Mouse (Mus musculus): ENCODE results near the gene Klhl36. TPM values are rescaled to one million over a fixed set of nuclear protein-coding genes. Genes with fewer than 3 reads are reported as not detected.

Klhl36 gene
- polyA plus RNA-seq, 1 experiment from 2014 or later = 12.2 TPM

GRCm38 (mm10) chr8:119897069-119897468, 35.0 kb downstream of the Klhl36 start:
- 81% methylated on average over 4 of the region's 4 CpGs for WGBS
- 0 out of 2 replicates have a peak, but pooled peaks cover 4% of the 10 kb centered on the region for H3K4me1 ChIP-seq

DNA sequence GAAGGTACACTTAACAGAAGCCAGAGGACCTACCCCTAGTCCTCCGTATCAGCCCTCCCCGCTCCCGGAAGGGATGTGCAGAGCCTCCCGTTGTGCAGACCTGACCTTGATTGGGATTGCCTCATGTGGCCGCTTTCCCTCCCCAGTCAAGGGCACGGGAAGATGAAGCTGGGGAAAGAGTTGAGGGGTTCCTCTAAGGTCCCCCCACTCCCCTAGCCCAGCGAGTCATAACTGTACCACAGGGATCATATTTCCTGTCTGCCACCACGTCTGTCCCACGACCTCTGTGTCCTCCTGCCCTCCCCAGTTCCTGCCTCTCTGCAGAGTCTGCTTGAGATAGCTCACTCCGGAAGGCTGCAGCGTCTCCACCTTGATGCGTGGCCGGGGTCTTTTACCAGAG, 35.9 kb downstream of the Klhl36 start:
- 23% methylated on average over 13 of the region's 13 CpGs for WGBS
- Histone ChIP-seq H3K9ac (no peak overlapping the region), H3K27ac (no peak overlapping the region), H3K4me1 (0 out of 2 replicates have a peak, but pooled peaks cover 4% of the 10 kb centered on the region), H3K4me3 (no peak overlapping the region), H3K36me3 (no peaks in the 10 kb centered on the region), H3K4me2 (replicated peaks) (no peak overlapping the region), H3K9me3 (replicated peaks) (no peaks in the 10 kb centered on the region), H3K27me3 (peaks cover 28% of the 10 kb centered on the region)
- no peak for ATAC-seq (ENCODE audit: low FRiP score)

More at GRCm38 (mm10) chr8:119897069-119897468, 35.0 kb downstream of the Klhl36 start:
- H3K9ac ChIP-seq = no peak overlapping the region
- H3K27me3 ChIP-seq = peaks cover 28% of the 10 kb centered on the region
- no peak overlapping the region for H3K4me3 ChIP-seq
- no peak overlapping the region for H3K27ac ChIP-seq
- H3K9me3 ChIP-seq (replicated peaks) = no peaks in the 10 kb centered on the region
- no peak overlapping the region for H3K4me2 ChIP-seq (replicated peaks)
- ATAC-seq (ENCODE audit: low FRiP score) = no peak
- no peaks in the 10 kb centered on the region for H3K36me3 ChIP-seq

DNA sequence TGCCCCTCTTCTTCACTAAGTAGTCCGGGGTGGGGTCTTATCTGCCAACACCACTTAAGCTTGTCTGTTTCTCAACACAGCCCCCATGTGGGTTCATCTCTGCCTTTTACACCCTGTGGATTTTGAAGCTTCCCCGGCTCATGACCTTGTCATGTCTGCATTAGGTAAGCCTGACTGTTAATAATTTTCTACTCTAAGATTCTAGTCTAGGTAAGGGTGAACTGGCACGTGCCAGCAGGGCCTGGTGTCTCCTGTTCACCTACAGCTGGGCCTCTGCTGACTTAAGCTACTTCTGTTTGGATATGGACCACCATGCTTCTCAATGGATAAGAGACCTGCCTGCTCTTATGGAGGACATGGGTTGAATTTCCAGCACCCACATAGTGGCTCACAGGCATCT, 39.3 kb downstream of the Klhl36 start:
- Histone ChIP-seq H3K36me3 (no peaks in the 10 kb centered on the region), H3K9me3 (replicated peaks) (no peaks in the 10 kb centered on the region), H3K4me3 (no peak overlapping the region), H3K27ac (no peak overlapping the region), H3K27me3 (peaks cover 28% of the 10 kb centered on the region), H3K4me2 (replicated peaks) (no peak overlapping the region), H3K9ac (no peak overlapping the region), H3K4me1 (0 out of 2 replicates have a peak, but pooled peaks cover 7% of the 10 kb centered on the region)
- no peak for ATAC-seq (ENCODE audit: low FRiP score)
- WGBS = 85% methylated on average over 3 of the region's 3 CpGs

GRCm38 (mm10) chr8:119901952-119902351, 39.9 kb downstream of the Klhl36 start:
- Histone ChIP-seq H3K4me1 (0 out of 2 replicates have a peak, but pooled peaks cover 7% of the 10 kb centered on the region), H3K9ac (no peak overlapping the region), H3K4me2 (replicated peaks) (no peak overlapping the region), H3K27me3 (peaks cover 26% of the 10 kb centered on the region), H3K27ac (no peak overlapping the region), H3K36me3 (no peaks in the 10 kb centered on the region), H3K9me3 (replicated peaks) (no peaks in the 10 kb centered on the region), H3K4me3 (no peak overlapping the region)
- no peak for ATAC-seq (ENCODE audit: low FRiP score)
- 78% methylated on average over 8 of the region's 8 CpGs for WGBS

DNA sequence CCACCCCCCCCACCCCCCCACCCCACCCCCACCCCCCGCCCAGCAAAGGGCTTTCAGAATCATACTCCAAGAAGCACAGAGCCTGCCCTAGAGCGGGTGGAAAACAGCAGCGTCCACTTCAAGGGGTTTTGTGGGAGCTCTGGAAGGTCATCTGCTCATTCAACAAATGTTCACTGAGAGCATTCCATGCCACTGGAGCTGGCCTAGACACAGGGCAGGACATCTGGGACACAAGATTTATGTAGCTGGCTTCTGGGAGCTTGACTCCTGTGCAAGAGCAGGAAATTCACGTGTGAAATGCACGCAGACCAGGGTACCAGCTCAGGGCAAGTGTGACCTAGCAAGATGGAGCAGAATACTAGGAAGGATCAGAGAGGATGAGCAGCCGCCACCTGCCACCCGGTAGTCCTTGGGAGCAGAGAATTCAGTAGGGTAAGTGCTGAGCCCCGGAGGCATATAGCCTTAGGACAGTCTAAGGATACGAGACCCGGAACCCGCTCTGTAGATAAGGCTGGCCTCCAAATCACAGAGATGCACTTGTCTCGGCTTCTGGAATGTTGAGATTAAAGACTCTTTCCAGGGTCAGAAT, 42.4 kb downstream of the Klhl36 start:
- no peak for ATAC-seq (ENCODE audit: low FRiP score)

GRCm38 (mm10) chr8:119909944-119910546, 48.0 kb downstream of the Klhl36 start, which contains the start of gene Usp10:
TSS of gene Usp10 (plus strand) at chr8:119910360.
- Histone ChIP-seq H3K4me3 (peak within 1 kb of the TSS; percentile 75), H3K9me3 (replicated peaks) (no peaks in the 10 kb centered on the region), H3K27me3 (no peaks in the 10 kb centered on the region), H3K36me3 (no peaks in the 10 kb centered on the region), H3K4me2 (replicated peaks) (peak within 1 kb of the TSS; percentile 80), H3K9ac (peak within 1 kb of the TSS; percentile 84), H3K4me1 (peaks cover 32% of the 10 kb centered on the region), H3K27ac (peak within 1 kb of the TSS; percentile 95)
- WGBS = 26% methylated on average over 13 of the region's 13 CpGs
- peak; percentile 18; the same call in 1 of the 2 replicates for ATAC-seq (ENCODE audit: low FRiP score)

More for the DNA sequence above, 42.4 kb downstream of the Klhl36 start:
- 0 out of 2 replicates have a peak, but pooled peaks cover 3% of the 10 kb centered on the region for H3K4me1 ChIP-seq
- no peak overlapping the region for H3K27ac ChIP-seq
- H3K4me2 ChIP-seq (replicated peaks) = no peak overlapping the region
- no peak overlapping the region for H3K9ac ChIP-seq
- peaks cover 4% of the 10 kb centered on the region; the same call in 1 of the 2 replicates for H3K27me3 ChIP-seq
- 61% methylated on average over 12 of the region's 12 CpGs for WGBS
- H3K36me3 ChIP-seq = no peaks in the 10 kb centered on the region
- no peaks in the 10 kb centered on the region for H3K9me3 ChIP-seq (replicated peaks)
- H3K4me3 ChIP-seq = no peak overlapping the region

DNA sequence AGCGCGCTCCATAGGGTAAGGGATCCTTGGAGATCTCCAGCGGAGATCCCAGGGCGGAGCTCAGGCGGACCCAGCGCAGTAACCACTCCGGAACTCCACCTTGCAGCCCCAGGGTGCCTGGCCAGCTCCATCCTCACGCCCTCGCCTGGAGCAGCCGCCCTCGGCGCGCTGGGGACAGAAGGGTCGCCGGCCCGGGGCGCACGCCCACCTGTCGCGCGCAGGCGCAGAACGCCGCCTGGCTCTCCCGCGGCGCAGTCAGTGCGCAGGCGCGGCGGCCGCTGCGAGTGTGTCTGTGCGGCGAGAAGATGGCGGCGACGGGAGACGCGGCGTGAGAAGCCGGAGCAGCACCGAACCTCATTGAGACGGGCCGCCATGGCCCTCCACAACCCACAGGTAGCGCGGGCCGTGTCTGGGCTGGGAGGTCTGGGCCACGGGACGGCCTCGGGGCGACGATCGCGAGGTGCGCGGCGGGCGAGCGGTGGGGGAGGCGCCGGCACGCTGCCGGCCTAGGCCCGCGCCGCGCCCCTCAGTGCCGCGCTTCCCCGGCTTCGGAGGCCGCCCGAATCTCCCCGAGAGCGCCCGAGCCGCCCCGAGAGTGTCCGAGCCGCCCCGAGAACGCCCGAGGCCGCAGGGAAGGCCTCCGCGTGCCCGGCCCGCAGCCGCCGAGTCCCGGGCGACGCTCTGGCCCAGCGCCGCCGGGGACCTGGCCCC, 48.6 kb downstream of the Klhl36 start, which contains the start of gene Gm20388:
Gm20388 (plus strand) TSS at position 295 of the 711 bp plus-strand sequence.
- Histone ChIP-seq H3K4me1 (peaks cover 33% of the 10 kb centered on the region), H3K27me3 (no peaks in the 10 kb centered on the region), H3K36me3 (no peaks in the 10 kb centered on the region), H3K9ac (peak within 1 kb of the TSS; percentile 84), H3K9me3 (replicated peaks) (no peaks in the 10 kb centered on the region), H3K4me3 (peak within 1 kb of the TSS; percentile 75), H3K4me2 (replicated peaks) (peak within 1 kb of the TSS; percentile 80), H3K27ac (peak within 1 kb of the TSS; percentile 95)
- ATAC-seq (ENCODE audit: low FRiP score) = peak; percentile 96
- WGBS = under 1% methylated on average over 82 of the region's 97 CpGs

- WGBS = under 1% methylated on average over 30 of the region's 30 CpGs
- H3K4me1 ChIP-seq = peaks cover 39% of the 10 kb centered on the region
- ATAC-seq (ENCODE audit: low FRiP score) = peak; percentile 74
Measured at GRCm38 (mm10) chr8:119911258-119911962, 49.3 kb downstream of the Klhl36 start.

DNA sequence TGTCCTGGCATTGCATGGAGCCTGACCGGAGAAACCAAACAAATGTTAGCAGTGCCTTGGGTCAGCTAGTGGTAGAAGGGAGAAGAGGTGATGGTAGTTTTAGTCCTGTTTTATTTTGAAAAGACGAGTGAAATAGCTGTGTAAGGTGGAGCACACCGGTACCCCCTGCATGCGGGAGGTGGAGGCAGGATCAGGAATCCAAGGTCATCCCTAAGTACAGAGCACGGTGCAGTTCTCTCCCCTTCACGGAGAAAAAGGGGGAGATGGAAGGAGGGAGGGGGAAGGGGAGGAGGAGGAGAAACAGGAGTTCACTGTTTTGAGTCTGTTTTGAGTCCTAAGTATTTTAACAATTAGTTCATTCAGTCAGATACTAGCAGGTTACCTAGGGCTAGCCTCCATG, 50.6 kb downstream of the Klhl36 start:
- peak overlapping the region; percentile 80 for H3K4me2 ChIP-seq (replicated peaks)
- peak overlapping the region; percentile 43; the same call in 1 of the 2 replicates for H3K9ac ChIP-seq
- WGBS = 46% methylated on average over 6 of the region's 6 CpGs
- H3K4me1 ChIP-seq = peaks cover 45% of the 10 kb centered on the region
- no peak for ATAC-seq (ENCODE audit: low FRiP score)
- H3K27me3 ChIP-seq = no peaks in the 10 kb centered on the region
- H3K4me3 ChIP-seq = peak overlapping the region; percentile 75; the same call in 1 of the 2 replicates
- H3K27ac ChIP-seq = no peak overlapping the region
- H3K9me3 ChIP-seq (replicated peaks) = no peaks in the 10 kb centered on the region
- no peaks in the 10 kb centered on the region for H3K36me3 ChIP-seq

More at GRCm38 (mm10) chr8:119911258-119911962, 49.3 kb downstream of the Klhl36 start:
- H3K4me3 ChIP-seq = peak overlapping the region; percentile 75
- peak overlapping the region; percentile 80 for H3K4me2 ChIP-seq (replicated peaks)
- peak overlapping the region; percentile 95 for H3K27ac ChIP-seq
- no peaks in the 10 kb centered on the region for H3K9me3 ChIP-seq (replicated peaks)
- no peaks in the 10 kb centered on the region for H3K36me3 ChIP-seq
- peak overlapping the region; percentile 84 for H3K9ac ChIP-seq
- no peaks in the 10 kb centered on the region for H3K27me3 ChIP-seq

DNA sequence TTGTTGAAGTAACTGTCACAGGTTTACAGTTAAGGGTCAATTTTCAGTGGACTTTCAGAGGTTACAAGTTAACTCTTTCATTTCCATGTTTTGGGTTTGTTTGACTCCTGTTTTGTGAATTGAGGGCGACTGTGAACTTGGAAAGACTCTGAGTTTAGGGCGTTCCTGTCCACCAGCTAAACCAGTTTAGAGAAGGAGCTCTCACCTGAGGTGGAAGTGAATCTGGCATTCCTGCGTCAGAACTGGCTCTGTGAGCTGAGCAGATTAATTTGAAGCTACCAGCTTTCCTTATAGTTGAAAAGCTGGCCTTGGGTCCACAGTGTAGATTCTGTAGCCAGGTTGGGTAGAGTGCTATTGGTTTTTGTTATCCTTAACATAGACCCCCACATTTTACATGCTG, 51.1 kb downstream of the Klhl36 start:
- H3K27me3 ChIP-seq = no peaks in the 10 kb centered on the region
- H3K27ac ChIP-seq = no peak overlapping the region
- ATAC-seq (ENCODE audit: low FRiP score) = no peak
- peaks cover 45% of the 10 kb centered on the region for H3K4me1 ChIP-seq
- 71% methylated on average over 3 of the region's 3 CpGs for WGBS
- H3K9me3 ChIP-seq (replicated peaks) = no peaks in the 10 kb centered on the region
- no peak overlapping the region for H3K4me3 ChIP-seq
- no peak overlapping the region for H3K9ac ChIP-seq
- H3K4me2 ChIP-seq (replicated peaks) = peak overlapping the region; percentile 80
- H3K36me3 ChIP-seq = no peaks in the 10 kb centered on the region

DNA sequence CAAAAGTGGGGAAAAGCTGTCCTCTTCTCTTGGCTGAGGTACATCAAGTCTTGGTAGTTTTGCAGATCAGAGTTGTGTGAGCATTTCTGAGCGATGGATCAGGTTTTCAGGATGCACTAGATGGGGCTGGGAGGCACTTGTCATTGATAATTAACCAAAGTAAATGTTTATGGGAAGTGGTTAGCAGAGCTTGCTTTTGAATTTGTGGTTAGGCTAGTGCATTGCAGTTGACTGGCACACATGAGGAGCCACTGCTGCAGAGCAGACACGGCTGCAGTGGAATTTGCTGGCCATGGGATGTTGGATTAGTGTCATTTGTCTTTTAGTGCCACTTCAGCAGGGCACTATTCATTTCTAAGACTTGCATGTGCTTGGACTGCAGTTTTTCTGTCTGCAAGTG, 52.1 kb downstream of the Klhl36 start:
- no peak overlapping the region for H3K9ac ChIP-seq
- no peaks in the 10 kb centered on the region for H3K9me3 ChIP-seq (replicated peaks)
- no peak overlapping the region for H3K4me3 ChIP-seq
- peaks cover 45% of the 10 kb centered on the region for H3K4me1 ChIP-seq
- peak overlapping the region; percentile 8; the same call in 1 of the 2 replicates for H3K4me2 ChIP-seq (replicated peaks)
- H3K27me3 ChIP-seq = no peaks in the 10 kb centered on the region
- WGBS = 55% methylated on average over 2 of the region's 2 CpGs
- ATAC-seq (ENCODE audit: low FRiP score) = no peak
- H3K36me3 ChIP-seq = 0 out of 2 replicates have a peak, but pooled peaks cover 6% of the 10 kb centered on the region
- no peak overlapping the region for H3K27ac ChIP-seq

Data from hindbrain, embryonic 12.5 days (tissue).